Mouse (Mus musculus): ENCODE measurements around the gene Tbata.

Gene Tbata

DNA sequence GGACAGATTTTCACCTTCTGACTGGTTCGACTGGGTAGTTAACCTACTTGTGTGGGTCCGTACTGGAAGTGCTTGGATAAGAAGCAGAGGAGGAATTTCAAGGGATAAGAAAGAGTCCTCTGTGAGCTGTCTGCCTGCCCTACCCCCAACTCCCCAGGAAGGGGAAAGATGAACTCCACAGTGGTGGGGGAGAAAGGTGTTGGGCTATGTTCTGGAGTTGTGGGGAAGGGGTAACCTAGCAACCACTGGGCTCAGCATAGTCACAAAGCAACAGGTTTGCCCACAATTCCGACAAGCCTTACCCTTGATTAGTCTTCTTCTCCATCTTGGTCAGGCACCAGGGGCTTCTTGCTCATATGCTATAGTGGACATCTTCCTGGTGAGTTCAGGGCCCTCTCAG lies at the start of gene Tbata:
Gene Tbata (plus strand): TSS at position 301 of the 400 bp plus-strand sequence.
- DNase-seq = no peak

DNA sequence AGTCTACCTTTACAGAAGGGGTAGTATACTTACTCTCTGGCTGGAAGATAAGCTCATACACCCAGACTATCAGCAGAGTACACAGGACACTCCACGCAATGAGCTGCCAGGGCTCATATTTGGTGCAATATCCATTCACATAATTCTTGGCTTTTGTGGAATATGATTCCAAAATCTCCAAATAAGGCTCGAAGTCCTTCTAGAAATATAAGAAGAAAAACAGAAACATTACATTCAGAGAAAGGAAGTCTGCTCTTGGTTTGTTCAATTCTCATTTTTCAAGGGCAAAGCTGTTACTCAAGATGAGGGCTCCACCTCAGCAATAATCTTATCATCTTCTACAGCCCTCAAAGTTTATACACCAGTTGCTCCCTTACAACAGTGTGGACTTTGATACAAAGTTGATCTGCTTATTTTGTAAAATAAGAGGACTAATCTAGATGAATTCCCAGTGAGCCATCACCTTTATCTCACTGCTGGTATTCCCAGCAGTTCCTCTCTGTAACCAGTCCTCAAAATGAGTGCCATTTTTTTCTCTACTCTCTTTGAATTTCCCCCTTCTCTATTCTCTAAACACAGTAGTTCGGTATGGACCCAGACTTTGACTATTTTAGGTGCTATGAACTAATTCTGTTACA lies 48.4 kb upstream of the Tbata start:
- DNase-seq = no peak

DNA sequence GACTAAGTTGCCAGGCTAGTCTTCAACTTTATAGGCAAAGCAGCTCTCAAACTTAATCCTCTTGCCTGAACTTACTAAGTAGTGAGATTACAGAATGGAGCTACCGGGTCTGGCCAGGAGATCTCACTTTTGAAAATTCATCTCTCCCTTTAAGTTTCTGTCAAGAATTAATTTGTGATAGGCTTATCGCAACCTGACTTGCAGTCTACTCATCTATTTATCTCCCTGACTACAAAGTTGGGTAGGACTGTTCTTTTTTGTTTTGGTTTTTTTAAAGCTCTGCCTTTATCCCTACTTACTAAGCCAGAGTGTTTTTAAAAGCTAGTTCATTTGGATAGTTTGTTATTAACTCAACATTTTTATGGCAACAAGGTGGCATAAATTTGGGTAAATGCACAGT lies 47.3 kb upstream of the Tbata start:
- DNase-seq = no peak

DNA sequence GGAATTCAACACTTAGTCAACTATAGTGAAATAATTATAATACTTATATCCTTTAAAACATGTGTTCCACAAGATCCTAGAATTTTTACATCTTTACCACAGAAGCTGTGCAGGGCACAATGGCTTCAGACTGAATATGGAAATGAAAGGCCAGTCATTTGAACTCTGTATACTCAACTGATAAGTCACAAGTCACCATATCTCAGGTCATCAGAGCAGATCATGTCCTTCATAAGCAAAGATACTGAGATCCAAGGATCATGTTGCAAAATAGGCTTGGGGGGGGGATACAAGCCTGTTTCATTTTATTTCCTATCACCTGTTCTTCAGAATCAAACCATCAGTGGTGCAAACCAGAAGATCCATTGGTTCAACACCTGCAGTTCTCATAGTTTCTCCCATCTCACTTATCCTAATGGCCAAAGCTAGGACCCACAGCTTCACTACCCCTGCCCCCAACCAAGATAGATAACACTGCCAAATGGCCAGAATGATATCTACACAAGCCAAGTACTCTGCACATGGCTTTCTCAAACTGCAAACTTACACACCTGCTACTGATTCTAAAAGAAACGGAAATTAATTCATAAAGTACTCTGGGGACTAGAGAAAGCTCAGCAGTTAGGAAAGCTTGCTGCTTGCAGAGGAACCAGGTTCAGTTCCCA lies 42.9 kb upstream of the Tbata start:
- DNase-seq = no peak

DNA sequence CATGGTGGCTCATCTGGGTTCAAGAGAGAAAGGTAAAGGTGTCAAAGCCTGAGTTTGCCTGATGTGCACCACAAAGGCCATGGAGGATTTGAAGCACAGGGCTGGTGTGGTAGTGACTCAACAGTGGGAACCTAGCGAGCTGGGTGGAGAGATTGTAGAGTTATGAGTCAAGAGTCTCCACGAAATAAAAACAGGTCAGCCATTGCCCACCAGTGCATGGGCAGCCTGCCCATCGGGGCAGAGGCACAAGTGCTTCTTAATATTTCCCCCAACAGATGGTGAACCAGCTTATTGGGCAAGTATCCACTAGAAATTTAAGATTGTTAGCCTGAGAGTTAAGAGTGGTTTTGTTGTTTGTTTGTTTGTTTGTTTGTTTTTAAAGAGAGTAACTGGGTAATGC lies 40.8 kb upstream of the Tbata start:
- DNase-seq = peak; percentile 60 to 75

DNA sequence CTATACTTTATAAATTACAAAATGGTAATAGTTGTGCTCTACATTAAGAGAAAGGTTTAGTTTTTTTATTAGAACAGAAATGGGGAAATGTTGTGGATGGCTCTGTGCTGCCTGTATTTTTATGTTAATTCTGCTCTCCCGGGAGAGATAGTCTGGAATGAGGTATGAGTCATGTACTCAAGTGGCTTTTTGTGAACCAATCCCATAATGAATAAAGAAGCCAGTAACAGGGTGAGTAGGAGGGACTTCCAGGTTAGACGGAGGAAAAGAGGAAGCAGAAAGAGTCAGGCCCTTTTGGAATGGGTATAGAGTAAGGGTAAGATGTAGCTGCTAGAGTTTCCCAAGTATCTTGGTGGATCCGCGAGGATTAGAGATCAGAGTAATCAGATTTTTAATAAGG lies 37.7 kb upstream of the Tbata start:
- no peak for DNase-seq

DNA sequence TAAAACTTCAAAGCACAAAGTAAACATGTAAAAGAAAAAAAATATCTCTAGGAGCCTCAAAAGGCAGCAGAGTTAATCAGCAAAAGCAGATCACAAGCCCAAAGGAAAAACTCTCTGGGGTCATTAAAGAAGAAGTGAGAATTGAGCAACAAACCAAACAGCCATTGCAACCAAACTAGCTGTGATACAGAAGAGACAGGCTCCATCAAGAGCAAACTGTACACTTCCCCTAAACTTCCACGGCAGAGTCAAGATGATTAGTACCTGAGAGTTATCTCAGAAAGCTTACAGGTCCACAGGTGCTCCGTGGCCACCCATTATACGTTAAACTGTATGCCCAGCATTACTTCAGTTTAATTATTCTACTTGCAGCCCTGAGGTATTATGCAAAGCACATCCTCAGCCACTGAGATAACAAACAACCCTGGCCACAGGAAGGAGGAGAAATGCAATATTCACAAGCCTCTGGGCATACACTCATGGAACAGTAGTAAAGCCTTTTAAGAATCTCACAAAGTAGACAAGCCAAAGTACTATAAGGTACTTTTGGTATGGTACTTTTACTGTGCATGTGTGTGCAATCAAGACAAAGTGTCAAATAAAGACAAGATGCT lies 36.4 kb upstream of the Tbata start:
- DNase-seq = no peak

DNA sequence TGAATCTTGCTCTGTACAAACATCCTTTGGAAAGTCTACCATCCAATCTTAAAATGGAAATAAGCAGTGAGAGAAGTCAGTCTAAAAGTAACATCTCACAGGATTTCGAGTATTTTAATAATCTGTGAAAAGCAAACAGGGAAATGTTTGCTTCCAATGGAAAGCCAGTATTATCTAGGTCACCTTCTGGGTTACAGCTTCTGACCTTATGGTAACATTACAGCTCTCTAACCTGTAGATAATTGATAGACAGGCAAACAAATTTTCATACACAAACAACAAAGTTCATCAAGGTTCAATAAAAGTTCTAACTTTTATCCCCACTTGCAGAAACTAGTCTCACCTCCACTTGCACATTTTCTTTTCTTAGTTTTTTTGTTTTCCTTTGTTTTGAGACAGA lies 34.2 kb upstream of the Tbata start:
- no peak for DNase-seq

DNA sequence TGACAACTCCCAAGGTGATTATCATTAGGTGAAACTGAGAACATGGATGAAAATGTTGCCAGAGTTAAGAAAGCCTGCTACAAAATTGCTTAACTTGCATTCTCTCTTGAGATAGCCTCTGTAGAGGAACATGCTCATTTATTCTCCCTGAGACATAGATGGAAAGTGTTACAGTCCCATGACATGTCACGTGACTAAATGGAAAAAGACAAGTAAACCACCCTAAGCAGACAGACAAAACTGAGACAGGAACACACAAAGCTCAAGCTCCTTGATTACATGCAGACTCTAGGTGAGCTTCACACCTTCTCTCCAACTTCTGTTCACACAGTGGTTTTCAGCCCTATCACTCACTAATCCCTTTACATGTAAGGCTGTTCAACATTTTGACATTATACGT lies 28.4 kb upstream of the Tbata start:
- DNase-seq = no peak

DNA sequence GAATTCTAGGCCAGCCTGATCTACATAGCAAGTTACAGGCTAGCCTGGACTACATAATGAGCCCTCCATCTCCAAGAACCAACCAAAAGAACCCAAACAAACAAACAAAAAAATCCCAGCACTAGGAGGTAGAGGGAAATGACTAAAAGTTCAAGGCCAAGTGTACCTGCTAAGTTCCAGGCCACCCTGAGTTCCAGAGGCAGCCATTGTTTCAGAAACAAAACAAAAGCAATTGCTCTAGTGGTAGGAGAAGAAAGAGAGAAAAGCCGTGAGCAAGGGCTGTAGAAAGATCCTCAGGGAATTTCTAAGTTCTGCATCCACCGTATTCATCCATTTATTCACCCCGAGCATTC lies 26.0 kb upstream of the Tbata start:
- no peak for DNase-seq

DNA sequence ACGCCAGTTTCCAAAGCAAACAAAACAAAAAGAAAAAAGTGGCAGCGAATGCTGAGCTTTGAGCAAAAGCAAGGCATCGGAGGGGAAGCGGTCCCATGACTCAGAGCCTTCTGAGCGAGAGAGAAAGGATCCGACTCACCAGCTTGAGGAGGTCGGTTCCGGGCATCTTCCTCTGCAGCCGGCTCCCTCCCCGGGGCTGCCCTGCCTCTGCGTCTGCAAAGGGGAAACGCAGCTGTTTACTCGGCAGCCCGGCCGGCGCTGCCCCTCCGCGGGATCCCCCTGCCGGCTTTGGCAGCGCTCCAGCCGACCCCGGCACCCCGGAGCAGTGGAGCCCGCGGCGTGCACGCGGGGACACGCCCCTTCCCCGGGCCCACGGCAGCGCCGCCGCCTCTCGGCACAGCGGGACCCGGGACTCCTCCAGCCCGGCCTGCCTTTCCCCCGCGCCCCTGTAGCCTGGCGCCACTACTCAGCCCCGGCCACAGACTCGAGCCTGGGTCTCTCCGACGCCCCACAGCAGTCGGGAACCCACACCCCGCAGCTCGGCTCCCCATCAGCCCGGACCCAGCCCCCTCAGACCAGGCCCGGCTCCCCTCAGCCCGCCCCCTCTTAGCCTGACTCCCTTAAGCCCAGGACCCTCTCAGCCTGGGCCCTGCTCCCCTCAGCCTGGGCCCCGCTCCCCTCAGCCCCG lies 25.5 kb upstream of the Tbata start:
- peak; percentile 71 to 79 for DNase-seq

DNA sequence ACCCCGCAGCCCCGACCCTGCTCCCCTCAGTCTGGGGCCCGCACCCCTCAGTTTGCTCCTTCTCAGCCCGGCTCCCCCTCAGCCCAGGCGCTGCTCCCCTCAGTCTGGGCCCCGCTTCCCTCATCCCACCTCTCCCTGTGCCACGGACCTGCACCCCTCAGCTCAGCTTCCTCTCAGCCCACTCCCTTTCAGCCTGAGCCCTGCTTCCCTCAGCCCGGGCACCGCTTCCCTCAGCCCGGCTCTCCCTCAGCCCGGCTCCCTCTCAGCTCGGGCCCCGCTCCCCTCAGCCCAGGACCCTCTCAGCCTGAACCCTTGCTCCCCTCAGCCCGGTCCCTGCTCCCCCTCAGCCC lies 25.0 kb upstream of the Tbata start:
- DNase-seq = peak; percentile 50 to 53

DNA sequence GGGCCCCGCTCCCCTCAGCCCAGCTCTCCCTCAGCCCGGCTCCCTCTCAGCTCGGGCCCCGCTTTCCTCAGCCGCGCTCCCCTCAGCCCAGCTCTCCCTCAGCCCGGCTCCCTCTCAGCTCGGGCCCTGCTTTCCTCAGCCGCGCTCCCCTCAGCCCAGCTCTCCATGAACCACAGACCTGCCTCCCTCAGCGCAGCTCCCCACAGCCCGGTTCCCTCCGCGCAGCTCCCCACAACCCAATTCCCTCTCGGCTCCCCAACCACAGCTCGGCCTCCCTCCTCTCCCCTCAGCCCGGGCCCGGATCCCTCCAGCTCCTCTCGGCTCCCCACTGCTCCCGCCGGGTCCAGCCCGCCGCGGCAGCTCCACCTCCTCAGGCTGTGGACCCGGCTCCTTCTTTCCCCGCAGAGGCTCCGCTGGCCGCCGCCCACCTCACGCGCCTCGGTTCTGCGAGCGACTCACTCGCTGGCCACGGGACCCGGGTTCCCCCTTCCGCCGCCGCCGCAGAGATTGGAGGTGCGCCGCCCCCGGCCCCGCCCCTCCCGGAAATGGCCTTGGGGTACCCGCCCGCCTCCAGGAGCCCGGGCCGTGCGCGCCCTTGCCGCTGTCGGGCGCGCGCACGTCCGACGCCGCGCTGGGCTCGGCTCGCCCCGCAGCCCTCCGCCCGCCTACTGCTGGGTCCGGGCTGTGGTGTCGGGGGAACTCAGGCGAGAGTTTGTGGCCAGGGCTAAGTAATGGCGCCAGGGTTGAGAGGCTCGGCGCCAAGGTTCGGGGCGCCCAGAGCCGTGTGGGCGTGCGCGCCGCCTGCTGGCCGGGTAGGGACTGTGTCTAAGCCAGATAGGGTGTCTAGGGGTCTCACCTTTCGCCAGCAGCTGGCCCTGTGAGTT lies 24.4 kb upstream of the Tbata start, which contains the start of gene Sgpl1:
Gene Sgpl1 (minus strand): TSS at position 547 of the 884 bp plus-strand sequence.
- DNase-seq = peak; percentile 97 to 98

DNA sequence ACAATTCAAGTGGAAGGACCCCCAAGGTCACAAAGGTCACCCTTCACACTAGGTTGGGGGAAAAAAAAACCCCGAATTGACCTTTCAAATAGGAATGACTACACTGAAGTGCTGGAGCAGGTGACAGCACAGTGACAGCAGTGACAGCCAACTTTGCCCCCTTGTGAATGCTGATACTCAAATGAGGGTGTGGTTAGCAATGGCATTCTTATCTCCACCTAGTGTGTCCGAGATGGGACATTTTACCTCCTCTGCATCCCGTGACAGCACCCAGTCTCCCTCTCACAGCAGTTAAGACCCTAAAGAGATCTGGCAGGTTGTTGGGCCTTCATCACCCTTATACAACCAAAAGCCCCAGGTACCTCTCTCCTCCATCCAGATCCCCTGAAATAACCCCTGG lies 22.3 kb upstream of the Tbata start:
- DNase-seq = no peak

DNA sequence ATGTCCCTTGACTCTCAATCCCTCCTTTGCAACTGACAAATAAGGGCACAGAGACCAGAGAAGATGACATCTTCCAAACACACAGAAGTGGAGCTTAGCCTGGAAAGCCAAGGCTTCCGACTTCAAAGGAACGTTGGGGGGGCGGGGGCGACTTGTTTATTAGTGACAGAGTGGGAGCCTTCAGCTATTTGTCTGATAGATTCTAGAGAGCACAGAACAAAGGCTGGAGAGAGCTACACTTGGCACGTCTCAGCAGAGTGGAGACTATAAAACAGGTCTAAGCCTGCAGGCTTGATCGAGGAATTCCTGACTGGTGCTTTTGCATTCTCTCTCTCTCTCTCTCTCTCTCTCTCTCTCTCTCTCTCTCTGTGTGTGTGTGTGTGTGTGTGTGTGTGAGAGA lies 21.1 kb upstream of the Tbata start:
- no peak for DNase-seq

DNA sequence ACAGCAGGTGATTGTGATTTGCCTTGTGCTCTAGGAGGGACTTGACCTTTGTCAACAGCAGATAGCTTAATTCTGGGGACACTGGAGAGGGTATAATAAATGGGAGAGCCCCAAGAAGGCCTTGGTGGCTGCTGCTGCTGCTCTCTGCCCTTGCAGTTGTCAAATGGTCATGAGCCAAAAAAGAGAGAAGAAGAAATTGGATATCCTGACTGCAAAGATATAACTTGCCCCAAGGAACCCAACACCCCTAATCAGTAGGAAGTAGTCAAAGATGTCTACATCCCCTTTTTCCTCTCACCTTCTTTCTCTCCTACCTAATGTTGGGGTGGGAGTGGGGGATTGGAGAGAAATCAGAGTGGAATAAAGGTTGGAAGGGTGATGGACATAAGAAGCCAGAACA lies 19.6 kb upstream of the Tbata start:
- DNase-seq = no peak

DNA sequence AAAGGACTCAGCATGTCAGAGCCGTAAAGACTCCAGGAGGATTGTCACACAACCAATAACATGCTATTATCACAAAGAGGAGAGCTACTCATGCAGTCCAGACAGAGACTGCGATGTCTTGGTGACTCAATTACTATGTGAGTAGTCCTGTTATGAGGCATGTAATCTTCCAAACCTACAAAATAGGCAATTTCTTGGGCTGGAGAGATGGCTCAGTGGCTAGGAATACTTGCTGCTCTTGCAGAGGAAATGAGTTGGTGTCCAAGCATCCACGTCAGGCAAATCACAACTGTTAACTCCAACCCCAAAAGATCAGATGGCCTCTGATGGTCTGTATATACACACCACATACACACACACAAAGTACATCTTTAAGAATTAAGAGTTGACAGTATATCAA lies 16.1 kb upstream of the Tbata start:
- no peak for DNase-seq

DNA sequence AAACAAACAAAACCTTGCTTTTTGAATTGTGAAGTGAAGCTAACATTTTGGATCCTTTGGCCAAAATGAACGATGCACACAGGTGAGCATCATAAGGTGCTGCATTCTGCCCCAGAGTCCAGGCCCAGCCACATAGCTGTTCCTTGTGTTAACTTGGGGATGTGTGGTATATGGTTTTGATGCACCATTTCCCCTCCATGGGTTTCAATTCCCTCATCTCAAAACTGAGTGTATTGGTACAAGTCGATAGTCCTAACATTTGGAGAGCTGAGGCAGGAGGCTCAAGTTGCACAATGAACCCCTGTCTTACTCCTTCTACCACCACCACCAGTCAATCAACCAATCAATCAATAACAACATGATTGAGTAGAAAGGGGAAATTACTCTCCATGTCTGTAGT lies 15.3 kb upstream of the Tbata start:
- no peak for DNase-seq

DNA sequence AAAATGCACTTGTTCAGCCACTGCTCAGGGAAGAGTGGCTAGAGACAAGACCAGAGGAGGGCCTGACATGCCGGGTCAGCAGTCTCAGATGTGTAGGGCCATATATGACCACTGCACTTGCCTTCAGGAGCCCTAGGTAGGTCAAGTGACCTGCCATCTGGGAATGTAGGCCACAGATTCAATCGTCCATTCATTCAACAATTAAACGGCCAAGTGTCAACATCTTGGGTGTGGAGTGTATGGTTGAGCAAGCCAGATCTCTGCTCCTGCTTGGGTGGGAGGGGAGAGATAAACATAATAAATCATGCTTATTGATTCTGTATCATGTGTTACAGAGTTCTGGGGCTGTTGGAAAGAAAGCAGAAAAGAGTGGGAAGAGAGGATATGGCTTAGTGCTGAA lies 13.2 kb upstream of the Tbata start:
- DNase-seq = no peak

DNA sequence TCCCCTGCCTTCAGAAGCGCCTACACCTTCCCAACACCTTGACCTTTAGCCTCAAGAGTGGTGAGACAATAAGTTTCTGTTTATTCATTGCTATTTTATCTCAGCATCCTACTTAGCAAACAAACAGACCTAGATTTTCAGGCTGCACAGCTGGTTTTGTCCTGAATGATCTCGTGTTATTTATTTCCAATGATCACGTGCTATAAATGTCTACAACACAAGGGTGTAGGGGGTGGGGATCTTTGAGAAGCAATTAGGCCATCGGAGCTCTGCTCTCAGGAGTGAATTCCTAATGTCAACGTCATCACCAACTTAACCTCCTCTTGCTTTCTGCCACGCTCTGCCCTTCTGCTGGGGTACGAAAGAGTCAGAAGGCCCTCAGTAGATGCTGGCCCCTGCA lies 11.7 kb upstream of the Tbata start:
- no peak for DNase-seq

DNA sequence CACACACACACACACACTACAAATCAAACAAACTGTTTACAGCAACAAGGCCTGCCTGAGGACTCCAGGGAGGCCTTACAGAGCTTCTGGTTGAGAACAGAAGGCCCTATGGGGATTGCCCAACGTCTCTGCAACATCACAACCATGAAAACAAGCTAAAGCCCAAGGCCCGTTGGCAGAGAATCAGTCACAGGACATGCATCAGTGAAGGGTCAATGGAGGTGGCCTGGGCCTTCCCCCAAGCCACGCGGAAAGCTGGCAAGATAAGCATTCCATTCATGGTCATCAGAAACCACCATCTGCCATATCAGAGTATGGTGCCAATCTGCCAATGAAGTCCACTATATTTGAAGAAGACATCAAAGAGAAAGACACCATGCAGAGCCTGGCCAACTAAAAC lies 11.1 kb upstream of the Tbata start:
- DNase-seq = peak; percentile 70 to 72

DNA sequence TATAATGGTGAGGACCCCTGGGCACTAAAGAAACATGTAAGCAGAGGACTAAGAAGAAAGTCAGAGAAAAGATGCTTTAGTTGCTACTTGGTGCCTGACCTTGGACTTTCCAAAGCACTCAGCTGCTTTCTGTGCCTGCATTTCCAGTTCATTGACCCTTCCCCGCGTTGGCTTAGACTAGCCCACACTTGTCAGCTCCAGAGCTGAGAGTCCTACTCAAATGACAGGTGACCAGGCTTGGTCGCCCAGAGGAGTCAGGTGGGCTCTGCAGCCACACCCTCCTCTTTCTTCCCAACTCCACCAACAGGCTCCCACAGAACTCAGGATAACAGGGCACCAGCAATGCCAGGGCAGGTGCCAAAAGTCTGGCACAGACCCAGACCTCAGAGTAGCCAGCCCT lies 9.4 kb upstream of the Tbata start:
- DNase-seq = peak in 1 of 2 experiments; percentile 37
